Comparison of ENCODE assay signal across 10 mouse cellular contexts in the genomic region with DNA sequence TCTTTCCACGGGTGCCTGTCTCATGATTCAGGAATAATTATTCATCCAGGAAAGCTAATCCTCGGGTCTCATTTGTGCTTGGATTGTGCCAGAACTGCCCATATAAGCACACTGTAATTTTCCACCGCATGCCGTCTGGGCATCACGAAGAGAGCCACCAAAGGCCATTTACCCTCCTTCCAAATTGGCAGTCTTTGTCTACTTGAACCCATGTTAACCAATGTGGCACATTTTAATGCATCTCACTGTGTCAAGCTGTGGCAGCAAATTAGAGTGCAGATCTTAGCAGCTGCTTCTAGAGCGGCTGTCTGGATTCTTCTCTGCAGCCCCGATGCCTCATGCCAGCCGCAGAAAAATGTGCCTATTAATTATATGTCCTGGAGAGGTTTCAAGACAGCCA.
DNase-seq lines count a peak whose midpoint lies in the region; ATAC-seq lines count a peak whose summit lies in the region.
"Had no signal": no experiment of that assay in that cellular context is flagged by ENCODE, and none has a peak within 500 bp of the region (broad histone marks: within the 10 kb centered on the region; RNA-seq: fewer than 3 reads in every experiment).

No protein-coding gene starts in this region.

- ATAC-seq in forebrain, embryonic 14.5 days, result peak; percentile 81
- ATAC-seq in forebrain, embryonic 12.5 days (ENCODE audit: low FRiP score), result no peak
- ATAC-seq in kidney, embryonic 14.5 days (ENCODE audit: low FRiP score, low TSS enrichment), result no peak
- peak; percentile 27; the same call in 1 of the 2 replicates for ATAC-seq in neural tube, embryonic 13.5 days (ENCODE audit: low read depth)
- no peak for ATAC-seq in liver, embryonic 11.5 days (replicated peaks; ENCODE audit: low FRiP score)

- DNase-seq in forebrain, embryonic 14.5 days (ENCODE audit: low spot score), result peak; percentile 84
- no peak for DNase-seq in kidney, adult 11 months
- no peak for DNase-seq in neural tube, embryonic 10.5 days (ENCODE audit: extremely low spot score, low spot score)
- DNase-seq in spleen, postnatal 36 days (ENCODE audit: low spot score in 2 of 2), result no peak
- DNase-seq in liver, embryonic 11.5 days (ENCODE audit: low spot score), result no peak
- DNase-seq: gastrocnemius, postnatal 10 days; thymus, postnatal 36 days had no signal

- no peak overlapping the region for H3K9ac ChIP-seq in forebrain, embryonic 14.5 days (ENCODE audit: low read length)
- no peak overlapping the region for H3K9ac ChIP-seq in forebrain, embryonic 12.5 days
- H3K9ac ChIP-seq in kidney, embryonic 14.5 days (ENCODE audit: low read depth, low read length), result no peak overlapping the region
- no peak overlapping the region for H3K9ac ChIP-seq in neural tube, embryonic 13.5 days
- no peak overlapping the region for H3K9ac ChIP-seq in liver, embryonic 11.5 days (ENCODE audit: low read depth, low read length)

- no peak overlapping the region for H3K4me3 ChIP-seq in forebrain, embryonic 14.5 days (ENCODE audit: low read depth, low read length)
- H3K4me3 ChIP-seq in forebrain, embryonic 12.5 days (replicated peaks), result no peak overlapping the region
- no peak overlapping the region for H3K4me3 ChIP-seq in kidney, embryonic 14.5 days (ENCODE audit: low read length)
- H3K4me3 ChIP-seq in neural tube, embryonic 13.5 days, result no peak overlapping the region
- H3K4me3 ChIP-seq in liver, embryonic 11.5 days (ENCODE audit: low read depth, low read length), result no peak overlapping the region

- 31% methylated on average over 8 of the region's 8 CpGs for WGBS in forebrain, embryonic 14.5 days
- WGBS in forebrain, embryonic 12.5 days, result 65% methylated on average over 8 of the region's 8 CpGs
- 55% methylated on average over 8 of the region's 8 CpGs for WGBS in kidney, embryonic 14.5 days
- 46% methylated on average over 8 of the region's 8 CpGs for WGBS in neural tube, embryonic 13.5 days
- 77% methylated on average over 8 of the region's 8 CpGs for WGBS in liver, embryonic 11.5 days

- no peaks in the 10 kb centered on the region for H3K9me3 ChIP-seq in forebrain, embryonic 14.5 days (replicated peaks; ENCODE audit: control insufficient read depth, low read length)
- no peaks in the 10 kb centered on the region for H3K9me3 ChIP-seq in forebrain, embryonic 12.5 days
- no peaks in the 10 kb centered on the region for H3K9me3 ChIP-seq in kidney, embryonic 14.5 days (ENCODE audit: control insufficient read depth, low read length)
- H3K9me3 ChIP-seq in neural tube, embryonic 13.5 days, result no peaks in the 10 kb centered on the region
- no peaks in the 10 kb centered on the region for H3K9me3 ChIP-seq in liver, embryonic 11.5 days (ENCODE audit: control insufficient read depth, low read length)

- H3K4me1 ChIP-seq in forebrain, embryonic 14.5 days (ENCODE audit: control insufficient read depth, insufficient read depth, low read length), result peaks cover 10% of the 10 kb centered on the region
- H3K4me1 ChIP-seq in forebrain, embryonic 12.5 days, result peaks cover 5% of the 10 kb centered on the region; the same call in 1 of the 2 replicates
- H3K4me1 ChIP-seq in kidney, embryonic 14.5 days (ENCODE audit: control insufficient read depth, insufficient read depth, low read length), result peaks cover 14% of the 10 kb centered on the region; the same call in 1 of the 2 replicates
- peaks cover 16% of the 10 kb centered on the region for H3K4me1 ChIP-seq in neural tube, embryonic 13.5 days (replicated peaks)
- no peaks in the 10 kb centered on the region for H3K4me1 ChIP-seq in liver, embryonic 11.5 days (replicated peaks; ENCODE audit: control insufficient read depth, insufficient read depth, low read length)

- no peaks in the 10 kb centered on the region for H3K36me3 ChIP-seq in forebrain, embryonic 14.5 days (ENCODE audit: control insufficient read depth, insufficient read depth, low read length)
- H3K36me3 ChIP-seq in forebrain, embryonic 12.5 days (replicated peaks), result no peaks in the 10 kb centered on the region
- H3K36me3 ChIP-seq in kidney, embryonic 14.5 days (ENCODE audit: control insufficient read depth, insufficient read depth, low read length), result no peaks in the 10 kb centered on the region
- no peaks in the 10 kb centered on the region for H3K36me3 ChIP-seq in neural tube, embryonic 13.5 days
- no peaks in the 10 kb centered on the region for H3K36me3 ChIP-seq in liver, embryonic 11.5 days (ENCODE audit: control insufficient read depth, insufficient read depth, low read length)

- peak overlapping the region; percentile 35; the same call in 1 of the 2 replicates for H3K27ac ChIP-seq in forebrain, embryonic 14.5 days (ENCODE audit: low read depth, low read length)
- no peak overlapping the region for H3K27ac ChIP-seq in forebrain, embryonic 12.5 days
- peak overlapping the region; percentile 38; the same call in 1 of the 2 replicates for H3K27ac ChIP-seq in kidney, embryonic 14.5 days (ENCODE audit: low read depth, low read length)
- H3K27ac ChIP-seq in neural tube, embryonic 13.5 days (replicated peaks), result 0 out of 2 replicates have a peak overlapping the region, but pooled peaks have one; percentile 18
- no peak overlapping the region for H3K27ac ChIP-seq in liver, embryonic 11.5 days (ENCODE audit: low read depth, low read length)

- H3K27me3 ChIP-seq in forebrain, embryonic 14.5 days (replicated peaks; ENCODE audit: control insufficient read depth, insufficient read depth, low read length), result no peaks in the 10 kb centered on the region
- H3K27me3 ChIP-seq in forebrain, embryonic 12.5 days, result no peaks in the 10 kb centered on the region
- no peaks in the 10 kb centered on the region for H3K27me3 ChIP-seq in kidney, embryonic 14.5 days (ENCODE audit: control insufficient read depth, insufficient read depth, low read length)
- no peaks in the 10 kb centered on the region for H3K27me3 ChIP-seq in neural tube, embryonic 13.5 days
- no peaks in the 10 kb centered on the region for H3K27me3 ChIP-seq in liver, embryonic 11.5 days (replicated peaks; ENCODE audit: control insufficient read depth, insufficient read depth, low read length)

- H3K4me2 ChIP-seq in forebrain, embryonic 14.5 days (ENCODE audit: low read length), result no peak overlapping the region
- no peak overlapping the region for H3K4me2 ChIP-seq in forebrain, embryonic 12.5 days
- no peak overlapping the region for H3K4me2 ChIP-seq in kidney, embryonic 14.5 days (replicated peaks; ENCODE audit: low read depth, low read length)
- no peak overlapping the region for H3K4me2 ChIP-seq in neural tube, embryonic 13.5 days
- H3K4me2 ChIP-seq in liver, embryonic 11.5 days, result no peak overlapping the region

Comparison
In these comparisons a context has a peak if more than half of its experiments do, and no peak if none do; other contexts are left out.
1. ATAC-seq: peak in forebrain, embryonic 14.5 days (single experiment) and neural tube, embryonic 13.5 days (single experiment); none in forebrain, embryonic 12.5 days (single experiment), kidney, embryonic 14.5 days (single experiment) and liver, embryonic 11.5 days (single experiment).
2. H3K27ac ChIP-seq: peak in forebrain, embryonic 14.5 days (single experiment), kidney, embryonic 14.5 days (single experiment) and neural tube, embryonic 13.5 days (single experiment); none in forebrain, embryonic 12.5 days (single experiment) and liver, embryonic 11.5 days (single experiment).